Mouse (Mus musculus) spleen, postnatal 0 days (tissue): ENCODE measurements around the gene Notch1. TPM values are rescaled to one million over a fixed set of nuclear protein-coding genes. Genes with fewer than 3 reads are reported as not detected.

Source experiments
- polyA plus RNA-seq: library from polyadenylated mRNA; unstranded; fragments of >200 nt; fragmentation: Nextera tagmentation; extraction: Ambion mirVana; gene quantifications from 2 replicates; pipeline ENCODE4 v1.2.1, GENCODE M21; 2015

Notch1 gene
- polyA plus RNA-seq: 5.6 and 8.1 TPM in 2 replicates

GRCm38 (mm10) chr2:26516275-26516674, at the start of gene Notch1:
Gene Notch1, minus strand, starts transcription at chr2:26516663.

GRCm38 (mm10) chr2:26444946-26445665, 71.4 kb downstream of the Notch1 start, which contains the start of gene Sec16a:
Gene Sec16a, minus strand, starts transcription at chr2:26445216.

DNA sequence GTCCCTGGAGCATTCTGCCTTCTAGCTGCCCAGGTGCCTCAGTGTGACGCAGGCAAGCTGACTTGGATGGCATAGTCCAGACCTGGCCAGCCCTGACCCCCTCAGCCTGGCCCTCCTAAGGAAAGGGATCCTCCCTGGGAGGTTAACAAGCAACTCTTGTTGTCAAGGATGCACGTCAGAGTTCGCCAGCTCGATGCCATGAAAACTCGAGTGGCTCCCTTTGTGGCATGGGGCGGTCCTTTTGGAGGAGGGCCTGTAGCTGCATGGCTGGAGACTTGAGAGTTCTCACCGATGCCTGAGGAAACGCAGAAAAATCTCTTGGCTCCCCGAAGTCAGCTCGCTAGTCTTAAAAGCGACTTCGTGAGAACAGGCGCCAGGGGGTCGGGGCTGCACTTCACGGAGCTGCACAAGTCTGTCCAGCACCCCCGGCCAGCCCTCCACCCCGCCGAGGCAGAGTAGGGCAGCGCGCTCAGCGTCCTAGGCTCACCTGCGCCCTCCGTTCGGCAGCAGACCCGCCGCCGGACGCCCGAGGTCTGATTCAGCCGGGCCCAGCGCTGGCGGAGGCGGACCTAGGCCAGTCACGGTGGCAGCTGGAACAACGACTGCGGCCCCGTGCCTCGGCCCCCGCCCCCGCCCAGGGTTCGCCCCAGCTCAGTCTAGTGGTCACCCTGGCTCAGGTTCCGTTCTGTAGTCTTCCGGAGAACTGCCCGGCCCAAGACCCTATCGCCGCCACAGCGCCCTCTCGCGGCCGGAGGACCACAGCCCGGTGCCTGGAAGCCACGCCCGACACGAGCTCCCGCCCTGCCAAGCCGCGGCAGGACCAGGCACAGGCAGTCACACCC, 107.7 kb downstream of the Notch1 start, which contains the start of gene Inpp5e:
Gene Inpp5e (minus strand): TSS at position 689 of the 842 bp plus-strand sequence.

Other genes starting within 250 kb of the Notch1 start
- gene Ccdc187, start 222.1 kb downstream of the Notch1 start, polyA plus RNA-seq: 0.04 and 0.07 TPM in 2 replicates
- 5.4 and 7.8 TPM in 2 replicates for gene Gpsm1, start 201.1 kb downstream of the Notch1 start, polyA plus RNA-seq
- gene Dnlz, start 164.6 kb downstream of the Notch1 start, polyA plus RNA-seq: 8.7 and 10.4 TPM in 2 replicates
- 4.3 and 6.3 TPM in 2 replicates for gene Card9, start 155.7 kb downstream of the Notch1 start, polyA plus RNA-seq
- 11.6 and 12.7 TPM in 2 replicates for gene Snapc4, start 136.0 kb downstream of the Notch1 start, polyA plus RNA-seq
- 46.8 and 53.6 TPM in 2 replicates for gene Entr1, start 127.3 kb downstream of the Notch1 start, polyA plus RNA-seq
- 52.7 and 58.0 TPM in 2 replicates for gene Pmpca, start 127.3 kb downstream of the Notch1 start, polyA plus RNA-seq
- 7.2 and 7.6 TPM in 2 replicates for gene Inpp5e, start 107.5 kb downstream of the Notch1 start, polyA plus RNA-seq
- 5.8 and 7.5 TPM in 2 replicates for gene Sec16a, start 71.4 kb downstream of the Notch1 start, polyA plus RNA-seq
- 115 and 142 TPM in 2 replicates for gene Egfl7, start 63.4 kb upstream of the Notch1 start, polyA plus RNA-seq
- gene Gm20532, start 70.0 kb upstream of the Notch1 start, polyA plus RNA-seq: not detected in 2 replicates
- gene Agpat2, start 87.8 kb upstream of the Notch1 start, polyA plus RNA-seq: 19.3 and 24.1 TPM in 2 replicates
- gene Fam69b, start 111.8 kb upstream of the Notch1 start, polyA plus RNA-seq: 3.2 and 4.7 TPM in 2 replicates
- gene Lcn4, start 154.6 kb upstream of the Notch1 start, polyA plus RNA-seq: 0.40 TPM in 1 of 2 replicates, not detected in the other